Mouse (Mus musculus): ENCODE data around the gene Wdr76.

GRCm38 (mm10) chr2:121570049-121570448 lies 63.5 kb downstream of the Wdr76 start:
- TF ChIP-seq GATA1 (IDR thresholded peaks at IDR 0.05; ENCODE audit: low read length) (no peak), TAL1 (IDR thresholded peaks at IDR 0.05; ENCODE audit: low read length) (no peak)

Data from erythroblast, embryonic 14.5 days (primary cell).